Mouse (Mus musculus) midbrain, postnatal 0 days (tissue): ENCODE measurements around the gene Kdm6b. TPM values are rescaled to one million over a fixed set of nuclear protein-coding genes. Genes with fewer than 3 reads are reported as not detected.

Experiments
- ATAC-seq: fragments of 200-750 bp; cut with Nextera tagmentation; 2 replicates; pipeline ENCODE4 v1.8.0; 2017; ENCODE audit warnings: moderate number of reproducible peaks, mild to moderate bottlenecking, moderate TSS enrichment, moderate library complexity; ENCODE audit not compliant: low FRiP score
- DNase-seq: peaks from one replicate; pipeline ENCODE4 v3.0.0-alpha.2; 2015; ENCODE audit warnings: low spot score
- H3K27ac ChIP-seq: fragments of 300-500 bp; sonication (generic); 2 replicates; pipeline ENCODE4 v1.5.1; 2014; ENCODE audit warnings: low read depth, mild to moderate bottlenecking, low read length, mixed read lengths
- H3K27me3 ChIP-seq: fragments of 300-500 bp; sonication (generic); 2 replicates; pipeline ENCODE4 v1.6.1; 2014; ENCODE audit warnings: low read length, control low read depth, mixed read lengths; ENCODE audit not compliant: insufficient read depth
- H3K36me3 ChIP-seq: fragments of 300-500 bp; sonication (generic); 2 replicates; pipeline ENCODE4 v1.6.1; 2014; ENCODE audit warnings: low read length, control low read depth, mixed read lengths; ENCODE audit not compliant: insufficient read depth
- H3K4me1 ChIP-seq: fragments of 300-500 bp; sonication (generic); 2 replicates; pipeline ENCODE4 v1.6.1; 2014; ENCODE audit warnings: mild to moderate bottlenecking, control low read depth, antibody characterized with exemption, low read length, mixed read lengths; ENCODE audit not compliant: insufficient read depth
- H3K4me2 ChIP-seq: fragments of 300-500 bp; sonication (generic); 2 replicates; pipeline ENCODE4 v1.6.1; 2014; ENCODE audit warnings: low read depth, mild to moderate bottlenecking, low read length, mixed read lengths; ENCODE audit not compliant: poor library complexity, severe bottlenecking
- H3K4me3 ChIP-seq: fragments of 300-500 bp; sonication (generic); 2 replicates; pipeline ENCODE4 v1.5.1; 2014; ENCODE audit warnings: low read depth, mild to moderate bottlenecking, low read length, moderate library complexity
- H3K9ac ChIP-seq: fragments of 300-500 bp; sonication (generic); replicated peaks from 2 replicates; pipeline ENCODE4 v1.6.1; 2014; ENCODE audit warnings: mild to moderate bottlenecking, low read length, moderate library complexity, mixed read lengths; ENCODE audit not compliant: poor library complexity, severe bottlenecking
- H3K9me3 ChIP-seq: fragments of 300-500 bp; sonication (generic); 2 replicates; pipeline ENCODE4 v1.6.1; 2016; ENCODE audit warnings: low read length, control low read depth
- CTCF ChIP-seq: IDR thresholded peaks from 2 replicates; pipeline ENCODE4 v1.5.1; 2016; ENCODE audit warnings: antibody characterized with exemption, mild to moderate bottlenecking
- WGBS: fragments of 180-500 bp; shearing (Covaris S2); extraction: QIAGEN DNeasy Blood & Tissue Kit; methylation state at CpG from one replicate; pipeline ENCODE4 v1.1.7; 2014; 5-methylcytosine and 5-hydroxymethylcytosine counted together
- polyA plus RNA-seq: library from polyadenylated mRNA; unstranded; fragments of >200 nt; fragmentation: Nextera tagmentation; extraction: Ambion mirVana; gene quantifications from 2 replicates; pipeline ENCODE4 v1.2.1, GENCODE M21; 2015
- total RNA-seq: library from RNA; depleted of rRNA; stranded (reverse); fragments of >200 nt; gene quantifications from 2 replicates; pipeline ENCODE4 v1.2.3, GENCODE M21; 2014

The Kdm6b gene
- total and polyA plus RNA-seq, 2 experiments from 2014 or later = 14.5 to 22.7 TPM

GRCm38 (mm10) chr11:69390400-69391034 is 23.0 kb downstream of the Kdm6b start:
- H3K4me3 ChIP-seq = no peak overlapping the region
- no peaks in the 10 kb centered on the region for H3K4me1 ChIP-seq
- H3K36me3 ChIP-seq = no peaks in the 10 kb centered on the region
- H3K27ac ChIP-seq = no peak overlapping the region
- no peak for ATAC-seq
- H3K9me3 ChIP-seq = no peaks in the 10 kb centered on the region
- H3K27me3 ChIP-seq = no peaks in the 10 kb centered on the region
- peak; percentile 89 for DNase-seq
- H3K9ac ChIP-seq = no peak overlapping the region
- TF ChIP-seq CTCF = peak; percentile 83
- 47% methylated on average over 10 of the region's 10 CpGs for WGBS
- H3K4me2 ChIP-seq = no peak overlapping the region

GRCm38 (mm10) chr11:69389531-69390399 is 23.7 kb downstream of the Kdm6b start:
- no peaks in the 10 kb centered on the region for H3K36me3 ChIP-seq
- WGBS = 59% methylated on average over 14 of the region's 14 CpGs
- H3K4me3 ChIP-seq = no peak overlapping the region
- no peak overlapping the region for H3K27ac ChIP-seq
- no peaks in the 10 kb centered on the region for H3K9me3 ChIP-seq
- TF ChIP-seq CTCF = no peak
- H3K4me1 ChIP-seq = no peaks in the 10 kb centered on the region
- no peak overlapping the region for H3K4me2 ChIP-seq
- DNase-seq (no peak), ATAC-seq (no peak)
- no peak overlapping the region for H3K9ac ChIP-seq
- no peaks in the 10 kb centered on the region for H3K27me3 ChIP-seq

GRCm38 (mm10) chr11:69388680-69389079 is 24.8 kb downstream of the Kdm6b start:
- H3K27ac ChIP-seq = no peak overlapping the region

GRCm38 (mm10) chr11:69386758-69387157 is 26.7 kb downstream of the Kdm6b start:
- Histone ChIP-seq H3K4me2 (no peak overlapping the region), H3K4me1 (no peaks in the 10 kb centered on the region), H3K27ac (no peak overlapping the region), H3K36me3 (no peaks in the 10 kb centered on the region), H3K27me3 (no peaks in the 10 kb centered on the region), H3K9ac (no peak overlapping the region), H3K9me3 (no peaks in the 10 kb centered on the region), H3K4me3 (no peak overlapping the region)
- peak; percentile 51 for TF ChIP-seq CTCF
- DNase-seq (no peak), ATAC-seq (no peak)
- WGBS = 85% methylated on average over 7 of the region's 7 CpGs

More at GRCm38 (mm10) chr11:69388680-69389079, 24.8 kb downstream of the Kdm6b start:
- 96% methylated on average over 4 of the region's 4 CpGs for WGBS
- DNase-seq = no peak
- Histone ChIP-seq H3K27me3 (no peaks in the 10 kb centered on the region), H3K9me3 (no peaks in the 10 kb centered on the region), H3K4me3 (no peak overlapping the region), H3K4me2 (no peak overlapping the region), H3K36me3 (no peaks in the 10 kb centered on the region), H3K9ac (no peak overlapping the region), H3K4me1 (no peaks in the 10 kb centered on the region)
- no peak for ATAC-seq
- no peak for TF ChIP-seq CTCF

- Histone ChIP-seq H3K27me3 (no peaks in the 10 kb centered on the region), H3K4me1 (no peaks in the 10 kb centered on the region), H3K9ac (no peak overlapping the region), H3K4me2 (no peak overlapping the region), H3K36me3 (no peaks in the 10 kb centered on the region), H3K4me3 (no peak overlapping the region), H3K9me3 (no peaks in the 10 kb centered on the region), H3K27ac (no peak overlapping the region)
- ATAC-seq (no peak), DNase-seq (no peak)
- WGBS = 86% methylated on average over 6 of the region's 6 CpGs
- TF ChIP-seq CTCF = no peak
Observed at GRCm38 (mm10) chr11:69384979-69385378, 28.5 kb downstream of the Kdm6b start.
